12 mouse cellular contexts compared by ENCODE assay signal in genomic region chr7:19091913-19092312, GRCm38 (mm10). TPM values are rescaled to one million over a fixed set of nuclear protein-coding genes. Genes with fewer than 3 reads are reported as not detected.
A peak's percentile ranks its signal among the peaks of the same experiment; 100 is the strongest.
DNase-seq lines count a peak whose midpoint lies in the region; ATAC-seq and TF ChIP-seq lines count a peak whose summit lies in the region.
"Had no signal": no experiment of that assay in that cellular context is flagged by ENCODE, and none has a peak within 500 bp of the region (broad histone marks: within the 10 kb centered on the region; RNA-seq: fewer than 3 reads in every experiment).

No protein-coding gene starts in this region.

- DNase-seq in heart, adult 9 months (ENCODE audit: low spot score in 2 of 2): no peak
- DNase-seq in testis, postnatal 10 days (ENCODE audit: low spot score): no peak
- DNase-seq in urinary bladder, postnatal 4 days (ENCODE audit: low spot score in 2 of 2): no peak
- DNase-seq in left cerebral cortex, adult 11 months (ENCODE audit: low spot score): no peak
- DNase-seq: cerebellum, adult 2 months; right cerebral cortex, adult 18-20 months had no signal

- no peak for TF ChIP-seq CTCF in testis, adult 2 months (IDR thresholded peaks at IDR 0.05; ENCODE audit: control insufficient read depth, insufficient read depth, insufficient replicate concordance, low read depth, low read length)

- H3K9ac ChIP-seq in heart, embryonic 16.5 days (ENCODE audit: low read length): peak overlapping the region; percentile 5; the same call in 1 of the 2 replicates
- H3K9ac ChIP-seq in intestine, embryonic 15.5 days: no peak overlapping the region
- H3K9ac ChIP-seq in stomach, embryonic 16.5 days (ENCODE audit: low read length): peak overlapping the region; percentile 70

- ATAC-seq in heart, embryonic 16.5 days (replicated peaks; ENCODE audit: extremely low read depth, insufficient read depth, low FRiP score): no peak
- no peak for ATAC-seq in intestine, embryonic 15.5 days
- no peak for ATAC-seq in stomach, embryonic 16.5 days (ENCODE audit: insufficient read depth, low FRiP score)

- peaks cover 28% of the 10 kb centered on the region for H3K36me3 ChIP-seq in heart, embryonic 16.5 days (ENCODE audit: control insufficient read depth, insufficient read depth)
- no peaks in the 10 kb centered on the region; the same call in 1 of the 2 replicates for H3K36me3 ChIP-seq in testis, adult 2 months (ENCODE audit: control insufficient read depth, insufficient read depth, low read length)
- 0 out of 2 replicates have a peak, but pooled peaks cover 4% of the 10 kb centered on the region for H3K36me3 ChIP-seq in intestine, embryonic 15.5 days
- peaks cover 15% of the 10 kb centered on the region; the same call in 1 of the 2 replicates for H3K36me3 ChIP-seq in stomach, embryonic 16.5 days (ENCODE audit: control insufficient read depth, insufficient read depth, low read length)

- H3K4me3 ChIP-seq in heart, embryonic 16.5 days (ENCODE audit: low read length): no peak overlapping the region
- no peak overlapping the region for H3K4me3 ChIP-seq in testis, adult 2 months (ENCODE audit: control insufficient read depth, low read depth, low read length)
- no peak overlapping the region for H3K4me3 ChIP-seq in intestine, embryonic 15.5 days (replicated peaks)
- H3K4me3 ChIP-seq in stomach, embryonic 16.5 days (replicated peaks; ENCODE audit: low read length): no peak overlapping the region

- peaks cover 31% of the 10 kb centered on the region for H3K4me1 ChIP-seq in heart, embryonic 16.5 days (ENCODE audit: control insufficient read depth, insufficient read depth, low read length)
- H3K4me1 ChIP-seq in testis, adult 2 months (ENCODE audit: control insufficient read depth, insufficient read depth, low read length): peaks cover 51% of the 10 kb centered on the region
- peaks cover 32% of the 10 kb centered on the region for H3K4me1 ChIP-seq in intestine, embryonic 15.5 days (replicated peaks)
- peaks cover 28% of the 10 kb centered on the region for H3K4me1 ChIP-seq in stomach, embryonic 16.5 days (ENCODE audit: control insufficient read depth, insufficient read depth, low read length)

- H3K27me3 ChIP-seq in heart, embryonic 16.5 days (ENCODE audit: control insufficient read depth, insufficient read depth, low read length): no peaks in the 10 kb centered on the region
- no peaks in the 10 kb centered on the region for H3K27me3 ChIP-seq in testis, adult 2 months (ENCODE audit: control insufficient read depth, insufficient read depth, low read length)
- H3K27me3 ChIP-seq in intestine, embryonic 15.5 days (replicated peaks): no peaks in the 10 kb centered on the region; the same call in 1 of the 2 replicates
- no peaks in the 10 kb centered on the region for H3K27me3 ChIP-seq in stomach, embryonic 16.5 days (ENCODE audit: control insufficient read depth, insufficient read depth, low read length)

- H3K9me3 ChIP-seq in heart, embryonic 16.5 days (replicated peaks; ENCODE audit: control insufficient read depth, low read length): no peaks in the 10 kb centered on the region
- no peaks in the 10 kb centered on the region for H3K9me3 ChIP-seq in intestine, embryonic 15.5 days
- H3K9me3 ChIP-seq in stomach, embryonic 16.5 days (replicated peaks; ENCODE audit: control insufficient read depth, low read length): no peaks in the 10 kb centered on the region
- H3K9me3 ChIP-seq: G1E; megakaryocyte, embryonic 14.5 days had no signal

- TF ChIP-seq POLR2A in testis, adult 2 months (IDR thresholded peaks at IDR 0.05; ENCODE audit: control insufficient read depth, low read depth, low read length): no peak

- H3K27ac ChIP-seq in heart, embryonic 16.5 days (ENCODE audit: low read length): peak overlapping the region; percentile 73; the same call in 1 of the 2 replicates
- H3K27ac ChIP-seq in testis, adult 2 months (ENCODE audit: control insufficient read depth, insufficient read depth, low read depth, low read length): peak overlapping the region; percentile 15; the same call in 1 of the 2 replicates
- no peak overlapping the region for H3K27ac ChIP-seq in intestine, embryonic 15.5 days
- peak overlapping the region; percentile 94; the same call in 1 of the 2 replicates for H3K27ac ChIP-seq in stomach, embryonic 16.5 days (ENCODE audit: low read length)

- H3K4me2 ChIP-seq in heart, embryonic 16.5 days (ENCODE audit: low read depth, low read length): peak overlapping the region; percentile 94; the same call in 1 of the 2 replicates
- peak overlapping the region; percentile 93; the same call in 1 of the 2 replicates for H3K4me2 ChIP-seq in intestine, embryonic 15.5 days (replicated peaks)
- no peak overlapping the region for H3K4me2 ChIP-seq in stomach, embryonic 16.5 days (ENCODE audit: low read depth, low read length)

- 45% methylated on average over 17 of the region's 17 CpGs for WGBS in heart, embryonic 16.5 days
- WGBS in intestine, embryonic 15.5 days: 60% methylated on average over 17 of the region's 17 CpGs
- WGBS in stomach, embryonic 16.5 days: 52% methylated on average over 17 of the region's 17 CpGs

RNA-seq across cellular contexts. Expression of gene Six5, which starts 2.5 kb away (rescaled TPM):
- polyA plus RNA-seq in heart, embryonic 16.5 days (2015; fragmentation: Nextera tagmentation; extraction: Ambion mirVana): 5.1 and 5.4 TPM in 2 replicates
- polyA plus RNA-seq in testis, adult 2 months (2012; rRNA removed): 3.3 and 3.5 TPM in 2 replicates
- 8.7 and 8.8 TPM in 2 replicates for polyA plus RNA-seq in intestine, embryonic 15.5 days (2015; fragmentation: Nextera tagmentation; extraction: Ambion mirVana)
- 8.8 and 10.4 TPM in 2 replicates for polyA plus RNA-seq in stomach, embryonic 16.5 days (2015; fragmentation: Nextera tagmentation; extraction: Ambion mirVana)

RNA-seq across cellular contexts. Expression of gene Dmpk, which starts 8.3 kb away (rescaled TPM):
- polyA plus RNA-seq in heart, embryonic 16.5 days (2015; fragmentation: Nextera tagmentation; extraction: Ambion mirVana): 70.7 and 85.5 TPM in 2 replicates
- 75.3 and 91.2 TPM in 2 replicates for polyA plus RNA-seq in testis, adult 2 months (2012; rRNA removed)
- 52.2 and 53.7 TPM in 2 replicates for polyA plus RNA-seq in intestine, embryonic 15.5 days (2015; fragmentation: Nextera tagmentation; extraction: Ambion mirVana)
- polyA plus RNA-seq in stomach, embryonic 16.5 days (2015; fragmentation: Nextera tagmentation; extraction: Ambion mirVana): 84.7 and 98.1 TPM in 2 replicates

RNA-seq across cellular contexts. Expression of gene Dmwd, which starts 15.9 kb away (rescaled TPM):
- 12.6 and 14.1 TPM in 2 replicates for polyA plus RNA-seq in heart, embryonic 16.5 days (2015; fragmentation: Nextera tagmentation; extraction: Ambion mirVana)
- 83.7 and 92.1 TPM in 2 replicates for polyA plus RNA-seq in testis, adult 2 months (2012; rRNA removed)
- polyA plus RNA-seq in intestine, embryonic 15.5 days (2015; fragmentation: Nextera tagmentation; extraction: Ambion mirVana): 11.0 and 13.4 TPM in 2 replicates
- 7.7 and 8.3 TPM in 2 replicates for polyA plus RNA-seq in stomach, embryonic 16.5 days (2015; fragmentation: Nextera tagmentation; extraction: Ambion mirVana)

RNA-seq across cellular contexts. Expression of gene Gm4969, which starts 26.3 kb away (rescaled TPM):
- polyA plus RNA-seq in heart, embryonic 16.5 days (2015; fragmentation: Nextera tagmentation; extraction: Ambion mirVana): 0.38 and 0.64 TPM in 2 replicates
- polyA plus RNA-seq in testis, adult 2 months (2012; rRNA removed): 13.2 and 16.4 TPM in 2 replicates
- 1.8 and 2.3 TPM in 2 replicates for polyA plus RNA-seq in intestine, embryonic 15.5 days (2015; fragmentation: Nextera tagmentation; extraction: Ambion mirVana)
- polyA plus RNA-seq in stomach, embryonic 16.5 days (2015; fragmentation: Nextera tagmentation; extraction: Ambion mirVana): 2.2 and 2.5 TPM in 2 replicates
- polyA plus RNA-seq: G1E had no signal

RNA-seq across cellular contexts. Expression of gene Fbxo46, which starts 27.7 kb away (rescaled TPM):
- 9.8 and 9.9 TPM in 2 replicates for polyA plus RNA-seq in heart, embryonic 16.5 days (2015; fragmentation: Nextera tagmentation; extraction: Ambion mirVana)
- 49.3 and 59.7 TPM in 2 replicates for polyA plus RNA-seq in testis, adult 2 months (2012; rRNA removed)
- 10.5 and 12.8 TPM in 2 replicates for polyA plus RNA-seq in intestine, embryonic 15.5 days (2015; fragmentation: Nextera tagmentation; extraction: Ambion mirVana)
- 13.5 and 15.3 TPM in 2 replicates for polyA plus RNA-seq in stomach, embryonic 16.5 days (2015; fragmentation: Nextera tagmentation; extraction: Ambion mirVana)
